Mouse (Mus musculus) intestine, postnatal 0 days (tissue): ENCODE results near the gene 1700001P01Rik. TPM values are rescaled to one million over a fixed set of nuclear protein-coding genes. Genes with fewer than 3 reads are reported as not detected.

ENCODE experiments used
- ATAC-seq: fragments of 200-750 bp; cut with Nextera tagmentation; 2 replicates; pipeline ENCODE4 v1.8.0; 2017; ENCODE audit warnings: mild to moderate bottlenecking, moderate TSS enrichment, moderate library complexity
- H3K27ac ChIP-seq: fragments of 300-500 bp; sonication (generic); 2 replicates; pipeline ENCODE4 v1.5.1; 2014; ENCODE audit warnings: mild to moderate bottlenecking, low read depth, low read length, moderate library complexity
- H3K27me3 ChIP-seq: fragments of 300-500 bp; sonication (generic); replicated peaks from 2 replicates; pipeline ENCODE4 v1.6.1; 2014; ENCODE audit warnings: low read length, mixed read lengths; ENCODE audit not compliant: control insufficient read depth, insufficient read depth
- H3K36me3 ChIP-seq: fragments of 300-500 bp; sonication (generic); 2 replicates; pipeline ENCODE4 v1.6.1; 2014; ENCODE audit warnings: mild to moderate bottlenecking, moderate library complexity; ENCODE audit not compliant: control insufficient read depth, insufficient read depth
- H3K4me1 ChIP-seq: fragments of 300-500 bp; sonication (generic); replicated peaks from 2 replicates; pipeline ENCODE4 v1.6.1; 2014; ENCODE audit warnings: antibody characterized with exemption, low read length, mixed read lengths; ENCODE audit not compliant: control insufficient read depth, insufficient read depth
- H3K4me2 ChIP-seq: fragments of 300-500 bp; sonication (generic); replicated peaks from 2 replicates; pipeline ENCODE4 v1.6.1; 2014; ENCODE audit warnings: low read depth, mild to moderate bottlenecking, moderate library complexity
- H3K4me3 ChIP-seq: fragments of 300-500 bp; sonication (generic); 2 replicates; pipeline ENCODE4 v1.5.1; 2014; ENCODE audit warnings: low read depth, low read length
- H3K9ac ChIP-seq: fragments of 300-500 bp; sonication (generic); 2 replicates; pipeline ENCODE4 v1.6.1; 2014; ENCODE audit warnings: mild to moderate bottlenecking, low read depth, low read length
- H3K9me3 ChIP-seq: fragments of 300-500 bp; sonication (generic); 2 replicates; pipeline ENCODE4 v1.6.1; 2016; ENCODE audit warnings: mixed run types; ENCODE audit not compliant: control insufficient read depth
- CTCF ChIP-seq: sonication (generic); IDR thresholded peaks from 2 replicates; pipeline ENCODE4 v1.5.1; 2016; ENCODE audit warnings: low read depth, mild to moderate bottlenecking, control low read depth, antibody characterized with exemption, moderate library complexity
- WGBS: fragments of 180-500 bp; shearing (Covaris S2); extraction: QIAGEN DNeasy Blood & Tissue Kit; methylation state at CpG from one replicate; pipeline ENCODE4 v1.1.7; 2014; 5-methylcytosine and 5-hydroxymethylcytosine counted together
- microRNA-seq: library from miRNA; unstranded; fragments of <30 nt; microRNA quantifications from one replicate; pipeline ENCODE4, GENCODE M21; 2016
- polyA plus RNA-seq: library from polyadenylated mRNA; unstranded; fragments of >200 nt; fragmentation: Nextera tagmentation; extraction: Ambion mirVana; gene quantifications from 2 replicates; pipeline ENCODE4 v1.2.1, GENCODE M21; 2015

1700001P01Rik gene
- polyA plus RNA-seq, 1 experiment from 2014 or later = not detected

GRCm38 (mm10) chr11:97728311-97728710 lies 47.4 kb downstream of the 1700001P01Rik start:
- Histone ChIP-seq H3K4me2 (no peak overlapping the region), H3K4me1 (no peaks in the 10 kb centered on the region), H3K27ac (no peak overlapping the region), H3K9ac (no peak overlapping the region), H3K27me3 (no peaks in the 10 kb centered on the region), H3K36me3 (peaks cover 45% of the 10 kb centered on the region), H3K9me3 (no peaks in the 10 kb centered on the region), H3K4me3 (no peak overlapping the region)
- TF ChIP-seq CTCF = no peak
- 71% methylated on average over 7 of the region's 7 CpGs for WGBS
- no peak for ATAC-seq

DNA sequence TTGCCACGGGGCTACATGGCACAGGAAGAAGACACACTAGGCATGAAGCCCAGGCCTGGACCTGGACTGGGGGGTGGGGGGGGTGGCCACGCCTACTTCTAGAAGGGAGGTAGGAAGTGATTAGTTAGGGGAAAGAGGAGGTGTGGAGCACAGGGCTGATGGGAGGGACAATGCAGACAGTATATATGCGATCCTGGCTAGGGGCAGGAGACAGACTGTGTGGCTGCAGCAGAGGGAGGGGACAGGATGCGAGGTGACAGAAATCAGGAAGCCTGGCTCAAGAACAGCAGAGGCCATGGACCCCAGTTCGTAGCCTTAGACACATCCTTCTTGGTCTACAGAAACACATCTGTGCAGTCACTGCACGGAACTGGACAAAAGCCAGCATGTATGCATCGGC lies 52.0 kb downstream of the 1700001P01Rik start:
- H3K9ac ChIP-seq = no peak overlapping the region
- no peak for ATAC-seq
- no peak for TF ChIP-seq CTCF
- H3K36me3 ChIP-seq = peaks cover 73% of the 10 kb centered on the region
- no peaks in the 10 kb centered on the region for H3K4me1 ChIP-seq
- 71% methylated on average over 7 of the region's 7 CpGs for WGBS
- no peak overlapping the region for H3K4me2 ChIP-seq
- no peak overlapping the region for H3K27ac ChIP-seq
- H3K27me3 ChIP-seq = no peaks in the 10 kb centered on the region
- no peaks in the 10 kb centered on the region for H3K9me3 ChIP-seq
- H3K4me3 ChIP-seq = no peak overlapping the region

Small RNA genes lying within 50 kb of the gene (microRNA-seq; reads per million reads assigned to microRNA genes)
- gene Mir8102 = not detected

Other genes starting within 250 kb of the 1700001P01Rik start
- gene Srcin1, start 199.7 kb downstream of the 1700001P01Rik start, polyA plus RNA-seq = 0.18 and 0.24 TPM in 2 replicates
- gene Epop, start 146.2 kb downstream of the 1700001P01Rik start, polyA plus RNA-seq = 1.1 and 1.3 TPM in 2 replicates
- 1.4 and 1.6 TPM in 2 replicates for gene Mllt6, start 112.5 kb downstream of the 1700001P01Rik start, polyA plus RNA-seq
- gene Cisd3, start 90.1 kb downstream of the 1700001P01Rik start, polyA plus RNA-seq = 122 and 123 TPM in 2 replicates
- gene Pcgf2, start 75.4 kb downstream of the 1700001P01Rik start, polyA plus RNA-seq = 7.9 and 8.9 TPM in 2 replicates
- gene Psmb3, start 72.5 kb downstream of the 1700001P01Rik start, polyA plus RNA-seq = 391 and 439 TPM in 2 replicates
- gene Pip4k2b, start 31.2 kb downstream of the 1700001P01Rik start, polyA plus RNA-seq = 0.43 and 0.63 TPM in 2 replicates
- gene Cwc25, start 9.4 kb downstream of the 1700001P01Rik start, polyA plus RNA-seq = 8.5 and 9.8 TPM in 2 replicates
- gene Rpl23, start 6.5 kb upstream of the 1700001P01Rik start, polyA plus RNA-seq = 538 and 555 TPM in 2 replicates
- 98.2 and 103 TPM in 2 replicates for gene Lasp1, start 23.1 kb upstream of the 1700001P01Rik start, polyA plus RNA-seq
- 1.8 and 2.0 TPM in 2 replicates for gene B230217C12Rik, start 64.9 kb upstream of the 1700001P01Rik start, polyA plus RNA-seq
- 0.64 and 0.83 TPM in 2 replicates for gene Fbxo47, start 108.2 kb upstream of the 1700001P01Rik start, polyA plus RNA-seq
- gene Plxdc1, start 210.5 kb upstream of the 1700001P01Rik start, polyA plus RNA-seq = 0.30 and 0.31 TPM in 2 replicates
- 4.2 and 4.4 TPM in 2 replicates for gene Arl5c, start 220.3 kb upstream of the 1700001P01Rik start, polyA plus RNA-seq
- gene Cacnb1, start 247.1 kb upstream of the 1700001P01Rik start, polyA plus RNA-seq = 2.8 and 3.2 TPM in 2 replicates